Mouse (Mus musculus) left cerebral cortex, postnatal 4 days (tissue): ENCODE measurements around the gene Ddx20. TPM values are rescaled to one million over a fixed set of nuclear protein-coding genes. Genes with fewer than 3 reads are reported as not detected.

Source experiments
- DNase-seq: peaks from one replicate; pipeline ENCODE4 v3.0.0-alpha.2; 2022
- intact Hi-C: fragments of 180-260 bp; cut with DNase I; formaldehyde crosslinking; loops from one replicate; pipeline ENCODE4 v1.15.1; 2025
- total RNA-seq, 2 experiments: library from RNA; stranded (reverse); gene quantifications; 2 replicates each; pipeline ENCODE4 v1.2.3; 2021

Ddx20 gene
- total RNA-seq, 2 experiments from 2014 or later, result 15.3 to 16.3 TPM

DNA sequence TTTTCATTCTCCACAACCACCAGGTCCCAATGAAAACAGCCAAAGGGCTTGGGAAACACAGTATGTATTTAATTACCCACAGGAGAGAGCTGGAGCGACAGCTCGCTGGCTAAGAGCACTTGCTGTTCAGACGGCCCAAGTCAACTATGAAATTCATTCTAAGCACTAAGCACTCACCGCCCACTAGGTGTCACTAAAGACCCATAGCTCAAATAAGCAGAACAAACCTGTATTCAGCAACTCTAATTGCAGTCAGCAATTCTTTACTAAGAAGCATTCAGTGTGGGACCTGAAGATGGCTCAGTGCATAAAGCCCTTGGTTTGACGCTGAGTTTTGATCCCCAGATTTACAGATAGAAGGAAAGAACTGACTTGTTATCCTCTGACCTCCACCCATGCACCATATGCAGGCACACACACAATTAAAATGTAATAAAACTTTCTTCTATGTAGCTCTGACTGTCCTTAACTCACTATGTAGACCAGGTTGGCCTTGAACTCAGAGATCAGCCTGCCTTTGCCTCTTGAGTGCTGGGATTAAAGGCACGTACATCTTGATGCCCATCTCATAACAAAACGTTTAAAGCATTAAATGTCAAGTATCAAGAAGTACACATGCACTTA, 12.7 kb downstream of the Ddx20 start:
- intact Hi-C loops, result loop anchor here (5.0 kb wide), 1 partner anchor 228 kb away; no protein-coding TSS in a partner anchor
- peak; percentile 61 for DNase-seq

DNA sequence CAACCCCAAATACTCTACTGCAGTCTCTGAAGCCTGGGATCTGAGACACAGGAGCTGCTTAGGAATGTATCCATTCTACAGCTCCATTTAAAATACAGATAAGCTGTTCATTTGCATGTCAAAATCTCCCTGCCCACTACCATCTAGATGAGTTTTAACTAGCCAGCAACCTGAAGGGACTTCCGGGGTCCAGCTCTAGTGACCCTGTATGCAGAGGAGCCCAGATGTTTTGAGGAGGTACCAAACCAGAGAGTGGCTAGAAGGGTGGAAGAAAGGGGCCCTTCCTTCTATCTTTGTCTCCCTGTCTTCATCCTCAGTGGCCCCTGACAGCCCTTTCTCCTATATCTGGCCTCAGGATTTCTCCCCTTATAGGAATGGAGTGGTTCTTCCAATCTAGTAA, 16.6 kb downstream of the Ddx20 start:
- DNase-seq, result no peak
- intact Hi-C loops, result loop anchor here (5.0 kb wide), 1 partner anchor 232 kb away; no protein-coding TSS in a partner anchor

DNA sequence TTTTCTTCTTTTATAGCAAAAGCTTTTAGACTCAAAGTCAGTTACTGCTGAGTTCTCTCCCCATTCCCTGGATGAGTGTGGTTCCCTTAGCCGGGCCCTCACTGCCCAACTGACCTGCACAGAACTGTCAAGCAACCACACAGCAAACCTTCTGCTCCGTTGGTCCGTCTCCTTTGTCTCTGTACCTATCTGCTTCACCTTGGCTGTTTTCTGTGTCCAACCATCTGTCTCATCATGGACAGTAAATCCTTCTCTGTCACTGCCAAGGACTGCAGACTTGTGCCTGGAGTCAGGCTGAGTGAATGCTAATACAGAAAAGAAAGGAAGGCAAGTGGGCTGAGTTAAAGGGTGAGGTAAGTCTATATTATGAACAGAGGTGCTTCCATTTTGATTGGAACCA, 17.6 kb downstream of the Ddx20 start:
- DNase-seq, result no peak
- intact Hi-C loops, result loop anchor here (5.0 to 10.0 kb wide), 2 partner anchors 233 to 585 kb away; no protein-coding TSS in a partner anchor

DNA sequence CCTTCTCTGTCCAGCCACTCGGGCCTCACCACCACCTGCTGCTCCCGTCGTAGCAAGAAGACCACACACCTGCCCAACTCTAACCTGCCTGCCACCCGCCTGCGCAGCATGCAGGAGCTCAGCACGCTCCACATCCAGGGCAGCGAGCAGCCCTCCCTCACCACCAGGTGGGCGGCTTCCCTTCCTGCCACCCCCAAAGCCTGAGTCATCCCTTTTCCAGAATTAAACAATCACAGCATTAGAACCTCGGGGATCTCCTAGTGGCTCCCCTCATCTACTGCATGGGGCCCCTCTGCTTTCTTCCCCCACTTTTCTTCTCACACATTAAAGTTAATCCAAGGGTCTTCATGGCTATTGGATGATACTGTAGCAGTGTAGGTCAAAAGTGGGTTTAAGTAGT, 19.2 kb downstream of the Ddx20 start:
- intact Hi-C loops, result loop anchor here (10.0 kb wide), 1 partner anchor 583 kb away; no protein-coding TSS in a partner anchor
- no peak for DNase-seq

- intact Hi-C loops, result loop anchor here (10.0 kb wide), 1 partner anchor 582 kb away; no protein-coding TSS in a partner anchor
- DNase-seq, result no peak
Measured at GRCm38 (mm10) chr3:105666996-105667523, 20.3 kb downstream of the Ddx20 start.

- intact Hi-C loops, result loop anchor here (10.0 kb wide), 1 partner anchor 580 kb away; no protein-coding TSS in a partner anchor
Measured at GRCm38 (mm10) chr3:105665105-105665765, 22.1 kb downstream of the Ddx20 start.

DNA sequence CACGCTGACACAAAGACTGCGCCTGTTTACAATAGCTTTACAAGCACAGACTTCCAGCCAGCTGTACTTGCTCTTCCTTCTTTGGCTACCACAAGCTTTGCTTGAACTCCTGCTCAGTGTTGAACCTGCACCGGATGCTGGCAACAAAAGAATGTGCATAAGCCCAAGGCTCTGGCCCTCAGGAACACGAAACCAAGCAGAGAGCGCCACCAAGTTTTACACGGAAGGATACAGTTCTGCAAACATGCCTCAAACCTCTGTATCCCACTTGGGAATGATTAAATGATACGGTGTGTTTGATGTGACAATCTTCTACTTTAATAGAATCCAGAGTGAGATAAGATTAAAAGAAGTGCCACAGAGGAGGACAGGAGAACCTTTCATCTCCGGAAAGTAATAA, 24.3 kb downstream of the Ddx20 start:
- intact Hi-C loops, result loop anchor here (10.0 kb wide), 1 partner anchor 578 kb away; no protein-coding TSS in a partner anchor
- DNase-seq, result no peak

More at GRCm38 (mm10) chr3:105665105-105665765, 22.1 kb downstream of the Ddx20 start:
- DNase-seq, result no peak

DNA sequence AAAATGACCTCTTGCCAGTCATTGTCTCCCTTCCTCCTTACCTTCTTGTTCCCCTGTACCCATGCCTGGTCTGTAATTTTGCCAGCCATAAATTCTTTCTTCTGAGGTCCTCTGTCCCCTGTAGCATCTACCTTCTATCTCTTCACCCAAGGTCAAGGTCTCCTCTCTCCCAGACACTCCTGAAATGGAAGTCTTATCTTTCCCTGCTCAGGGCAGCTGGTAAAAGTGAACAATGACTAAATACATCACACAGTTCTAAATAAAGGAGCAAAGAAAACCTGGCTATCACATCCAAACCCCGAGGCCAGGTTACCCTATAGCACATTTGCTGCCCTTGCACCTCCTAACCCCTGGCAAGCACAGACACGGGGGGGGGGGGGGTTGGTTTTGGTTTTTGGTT, 26.8 kb downstream of the Ddx20 start:
- intact Hi-C loops, result loop anchor here (10.0 kb wide), 1 partner anchor 576 kb away; no protein-coding TSS in a partner anchor
- no peak for DNase-seq

DNA sequence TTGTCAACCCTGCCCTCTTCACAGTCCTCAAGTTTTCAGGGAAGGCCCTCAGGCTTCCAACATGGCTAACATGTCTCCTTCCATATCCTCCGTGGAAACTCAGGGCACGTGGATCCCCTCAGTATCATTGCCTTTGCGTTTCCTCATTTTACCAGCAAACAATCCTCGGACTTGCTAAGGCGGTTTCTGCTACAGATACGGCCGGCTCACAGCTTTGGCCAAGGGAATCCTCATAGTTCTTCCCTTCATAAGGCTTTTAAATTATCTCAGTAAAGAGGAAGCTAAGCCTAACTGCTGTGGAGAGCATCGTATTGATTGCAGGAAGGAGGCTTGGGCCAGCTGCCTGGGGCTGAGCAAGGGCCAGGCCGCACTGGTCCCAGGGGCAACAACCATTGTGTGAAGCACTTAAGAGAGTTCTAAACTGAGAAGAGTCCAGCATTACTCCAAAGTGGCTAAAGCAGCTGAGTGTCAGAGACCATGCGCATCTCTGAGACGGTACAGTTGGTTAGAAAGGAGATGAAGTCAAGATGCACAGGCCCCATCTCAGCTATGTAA, 32.3 kb downstream of the Ddx20 start:
- intact Hi-C loops, result loop anchor here (10.0 kb wide), 1 partner anchor 200 kb away; the partner anchor contains the start of gene Kcnd3
- no peak for DNase-seq

DNA sequence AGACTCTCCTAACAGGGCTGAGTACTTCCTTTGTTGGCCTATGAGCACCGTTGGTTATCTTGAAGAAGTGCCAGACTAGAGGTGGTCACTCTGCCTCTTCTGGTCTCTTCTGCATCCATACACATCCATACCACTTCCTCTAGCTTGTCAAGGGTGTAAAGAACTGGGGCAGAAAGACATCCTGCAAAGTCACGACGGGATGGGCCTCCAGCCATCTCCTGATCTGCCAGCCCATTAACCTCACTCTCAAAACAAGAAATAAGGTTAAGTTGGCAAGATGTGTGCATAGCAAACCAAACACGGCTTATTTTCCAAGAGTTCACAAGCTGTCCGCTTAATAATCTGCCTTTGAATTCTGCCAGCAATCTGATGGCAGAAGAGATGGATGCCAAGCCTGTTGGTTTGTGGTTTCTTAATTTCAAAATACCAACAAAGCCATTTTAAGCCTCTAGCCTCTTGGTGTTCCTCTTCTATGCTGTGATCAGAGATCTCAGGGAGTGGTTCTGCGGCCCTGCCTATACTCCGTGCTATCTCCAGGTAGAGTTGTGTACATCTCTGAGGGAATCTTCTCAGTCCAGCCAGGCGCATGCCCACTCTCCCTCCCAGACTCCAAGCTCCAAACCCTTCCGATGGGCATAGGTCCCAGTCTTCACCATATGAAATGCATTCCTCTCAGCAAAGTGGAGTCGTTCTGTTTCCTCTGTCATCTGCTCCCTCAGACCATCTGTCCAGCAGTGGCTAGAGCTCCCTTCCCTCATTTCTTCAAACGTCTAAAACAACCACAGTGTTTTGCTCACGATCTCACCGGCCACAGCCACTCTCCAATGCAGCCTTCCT, 33.6 kb downstream of the Ddx20 start:
- peak; percentile 76 for DNase-seq
- intact Hi-C loops, result loop anchor here (10.0 kb wide), 1 partner anchor 199 kb away; the partner anchor contains the start of gene Kcnd3

DNA sequence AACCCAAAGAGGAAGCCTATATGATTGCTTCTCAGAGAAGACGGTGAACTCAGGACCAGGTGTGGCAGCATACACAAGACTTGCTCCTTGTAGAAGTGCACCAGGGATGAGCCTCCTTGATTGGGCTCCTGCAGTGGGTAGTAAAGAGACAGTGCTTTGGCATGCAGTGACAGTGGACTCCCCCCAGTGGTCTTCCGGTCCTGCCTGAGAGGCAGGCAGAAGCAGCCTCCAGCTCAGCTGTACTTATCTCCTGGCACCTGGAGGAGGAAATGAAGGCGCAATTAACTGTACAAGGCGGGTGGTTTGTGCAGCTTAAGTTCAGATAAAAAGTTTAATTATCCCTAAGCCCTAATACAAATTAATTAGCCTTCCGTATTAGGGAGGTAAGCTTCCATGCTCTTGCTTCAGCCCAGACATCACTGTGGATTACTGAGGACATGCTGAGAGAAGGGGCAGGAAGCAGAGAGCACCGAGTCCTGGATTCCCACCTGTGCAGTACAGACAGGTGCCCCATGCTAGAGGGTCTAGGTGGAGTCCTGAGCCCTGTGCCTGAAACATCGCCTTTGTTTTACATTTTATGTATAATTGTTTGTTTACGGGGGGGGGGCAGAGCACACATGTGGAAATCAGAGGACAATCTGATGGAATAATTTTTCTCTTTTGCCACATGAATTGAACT, 38.3 kb downstream of the Ddx20 start:
- intact Hi-C loops, result no loop called here
- DNase-seq, result no peak

- intact Hi-C loops, result no loop called here
- DNase-seq, result peak; percentile 61
Measured at GRCm38 (mm10) chr3:105643566-105643965, 43.8 kb downstream of the Ddx20 start.

- peak; percentile 66 for DNase-seq
- intact Hi-C loops, result no loop called here
Measured at GRCm38 (mm10) chr3:105642186-105642585, 45.2 kb downstream of the Ddx20 start.

DNA sequence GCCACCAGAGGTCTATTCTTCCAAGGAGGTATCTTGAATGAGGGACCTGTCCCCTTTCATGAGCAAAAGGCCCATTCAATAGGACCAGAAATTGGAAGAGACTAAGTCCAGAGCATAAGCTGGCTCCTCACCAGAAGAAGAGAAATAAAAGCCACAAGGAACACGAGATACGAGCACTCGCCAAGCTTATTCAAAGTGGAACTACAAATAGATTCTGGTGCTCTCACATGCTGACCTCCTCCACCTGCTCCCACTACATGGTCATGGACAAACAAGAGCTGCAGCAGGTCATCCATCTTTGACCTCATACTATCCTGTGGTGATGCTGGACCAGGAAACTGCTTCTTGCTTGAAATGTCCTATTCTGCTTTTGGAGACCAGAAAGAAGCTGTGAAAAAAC, 54.4 kb downstream of the Ddx20 start:
- no peak for DNase-seq
- intact Hi-C loops, result no loop called here

GRCm38 (mm10) chr3:105632296-105632695, 55.1 kb downstream of the Ddx20 start:
- DNase-seq, result no peak
- intact Hi-C loops, result no loop called here

Other genes with a start within 250 kb of the Ddx20 start
- gene Kcnd3, start 235.2 kb downstream of the Ddx20 start, total RNA-seq, result 10 to 100 TPM; 35.8 to 41.2 TPM
- 10 to 100 TPM; 14.7 to 15.5 TPM for gene Inka2, start 17.0 kb upstream of the Ddx20 start, total RNA-seq
- 10 to 100 TPM; 73.0 to 84.9 TPM for gene Rap1a, start 113.8 kb upstream of the Ddx20 start, total RNA-seq
- gene Adora3, start 183.3 kb upstream of the Ddx20 start, total RNA-seq, result under 1 TPM; 0.28 to 0.36 TPM
- gene Tmigd3, start 183.3 kb upstream of the Ddx20 start, total RNA-seq, result not detected
- gene I830077J02Rik, start 245.1 kb upstream of the Ddx20 start, total RNA-seq, result under 1 TPM; 0.56 to 0.64 TPM